Mouse (Mus musculus) spleen, adult 2 months (tissue): ENCODE data around the gene Brd9.

Source experiments
- CTCF ChIP-seq: fragments of 200-500 bp; IDR thresholded peaks from 2 replicates; pipeline ENCODE4 v1.5.1; 2011; ENCODE audit warnings: mild to moderate bottlenecking, inconsistent platforms; ENCODE audit not compliant: insufficient read depth, insufficient read length, insufficient replicate concordance; ENCODE audit errors: extremely low read depth
- POLR2A ChIP-seq: fragments of 200-500 bp; IDR thresholded peaks from 2 replicates; pipeline ENCODE4 v1.6.1; 2011; ENCODE audit warnings: low read depth, low read length, inconsistent platforms

- no peak for TF ChIP-seq CTCF
- no peak for TF ChIP-seq POLR2A
Observed at GRCm38 (mm10) chr13:73974523-73974922, 36.9 kb downstream of the Brd9 start.
